Mouse (Mus musculus) heart, embryonic 11.5 days (tissue): ENCODE results near the gene Ggnbp2. TPM values are rescaled to one million over a fixed set of nuclear protein-coding genes. Genes with fewer than 3 reads are reported as not detected.

Source experiments
- ATAC-seq: fragments of 200-750 bp; cut with Nextera tagmentation; replicated peaks from 2 replicates; pipeline ENCODE4 v1.8.0; 2017; ENCODE audit warnings: moderate library complexity; ENCODE audit not compliant: insufficient number of reproducible peaks, low FRiP score, low TSS enrichment
- H3K27ac ChIP-seq: fragments of 300-500 bp; sonication (generic); 2 replicates; pipeline ENCODE4 v1.5.1; 2014; ENCODE audit warnings: mild to moderate bottlenecking, low read depth, low read length
- H3K27me3 ChIP-seq: fragments of 300-500 bp; sonication (generic); 2 replicates; pipeline ENCODE4 v1.6.1; 2014; ENCODE audit warnings: mild to moderate bottlenecking, low read length, mixed read lengths; ENCODE audit not compliant: control insufficient read depth, insufficient read depth
- H3K36me3 ChIP-seq: fragments of 300-500 bp; sonication (generic); 2 replicates; pipeline ENCODE4 v1.6.1; 2014; ENCODE audit warnings: mild to moderate bottlenecking, low read length, moderate library complexity, mixed read lengths; ENCODE audit not compliant: control insufficient read depth, insufficient read depth
- H3K4me1 ChIP-seq: fragments of 300-500 bp; sonication (generic); 2 replicates; pipeline ENCODE4 v1.6.1; 2014; ENCODE audit warnings: low read length; ENCODE audit not compliant: control insufficient read depth, insufficient read depth
- H3K4me2 ChIP-seq: fragments of 300-500 bp; sonication (generic); 2 replicates; pipeline ENCODE4 v1.6.1; 2014; ENCODE audit warnings: mild to moderate bottlenecking, moderate library complexity
- H3K4me3 ChIP-seq: fragments of 300-500 bp; sonication (generic); 2 replicates; pipeline ENCODE4 v1.5.1; 2014; ENCODE audit warnings: low read depth, low read length
- H3K9ac ChIP-seq: fragments of 300-500 bp; sonication (generic); 2 replicates; pipeline ENCODE4 v1.6.1; 2014; ENCODE audit warnings: mild to moderate bottlenecking, low read depth, low read length, moderate library complexity
- H3K9me3 ChIP-seq: fragments of 300-500 bp; sonication (generic); replicated peaks from 2 replicates; pipeline ENCODE4 v1.6.1; 2016; ENCODE audit warnings: low read length; ENCODE audit not compliant: control insufficient read depth
- WGBS: fragments of 180-500 bp; shearing (Covaris S2); extraction: QIAGEN DNeasy Blood & Tissue Kit; methylation state at CpG from one replicate; pipeline ENCODE4 v1.1.7; 2014; ENCODE audit not compliant: insufficient replicate concordance; 5-methylcytosine and 5-hydroxymethylcytosine counted together
- polyA plus RNA-seq: library from polyadenylated mRNA; unstranded; fragments of >200 nt; fragmentation: Nextera tagmentation; extraction: Ambion mirVana; gene quantifications from 2 replicates; pipeline ENCODE4 v1.2.1, GENCODE M21; 2014

The Ggnbp2 gene
- polyA plus RNA-seq, 1 experiment from 2014 or later = 54.8 TPM

- H3K9me3 ChIP-seq = no peaks in the 10 kb centered on the region
- ATAC-seq = peak; percentile 74
- 14% methylated on average over 10 of the region's 10 CpGs for WGBS
- H3K4me3 ChIP-seq = peak overlapping the region; percentile 28; the same call in 1 of the 2 replicates
- H3K27me3 ChIP-seq = peaks cover 5% of the 10 kb centered on the region; the same call in 1 of the 2 replicates
- H3K4me1 ChIP-seq = peaks cover 45% of the 10 kb centered on the region
- peak overlapping the region; percentile 88 for H3K27ac ChIP-seq
- no peaks in the 10 kb centered on the region for H3K36me3 ChIP-seq
- H3K4me2 ChIP-seq = peak overlapping the region; percentile 55
- H3K9ac ChIP-seq = peak overlapping the region; percentile 58; the same call in 1 of the 2 replicates
Observed at GRCm38 (mm10) chr11:84823484-84823897, 47.1 kb downstream of the Ggnbp2 start.

DNA sequence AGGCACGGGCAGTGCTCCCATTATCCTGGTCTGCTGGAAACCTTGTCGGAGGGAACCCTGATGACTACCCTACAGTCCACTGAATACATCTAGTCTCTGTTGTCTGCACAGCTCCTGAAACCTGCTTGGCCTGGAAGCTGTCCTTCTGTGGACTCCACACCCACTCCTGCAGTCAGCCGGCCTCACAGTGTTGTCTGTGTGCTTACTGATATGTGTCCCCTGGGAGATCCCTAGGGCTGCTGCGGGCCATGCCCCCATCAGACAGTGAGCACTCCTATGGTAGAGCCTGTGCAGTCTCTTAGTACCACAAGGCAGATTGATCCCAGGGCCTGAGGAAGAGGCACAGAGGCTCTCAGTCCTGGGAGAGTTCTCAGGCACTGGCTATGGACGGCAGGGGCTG, 48.1 kb downstream of the Ggnbp2 start:
- peak overlapping the region; percentile 28 for H3K4me3 ChIP-seq

GRCm38 (mm10) chr11:84821131-84821770, 49.4 kb downstream of the Ggnbp2 start:
- H3K27me3 ChIP-seq = peaks cover 5% of the 10 kb centered on the region; the same call in 1 of the 2 replicates
- no peaks in the 10 kb centered on the region for H3K9me3 ChIP-seq
- ATAC-seq = no peak
- WGBS = 86% methylated on average over 9 of the region's 9 CpGs
- no peak overlapping the region for H3K4me3 ChIP-seq
- peak overlapping the region; percentile 88 for H3K27ac ChIP-seq
- H3K36me3 ChIP-seq = no peaks in the 10 kb centered on the region
- H3K9ac ChIP-seq = 0 out of 2 replicates have a peak overlapping the region, but pooled peaks have one; percentile 0
- H3K4me2 ChIP-seq = peak overlapping the region; percentile 55
- peaks cover 35% of the 10 kb centered on the region for H3K4me1 ChIP-seq

More for the DNA sequence above, 48.1 kb downstream of the Ggnbp2 start:
- WGBS = 35% methylated on average over 5 of the region's 5 CpGs
- peak overlapping the region; percentile 58 for H3K9ac ChIP-seq
- H3K36me3 ChIP-seq = no peaks in the 10 kb centered on the region
- H3K27me3 ChIP-seq = peaks cover 5% of the 10 kb centered on the region; the same call in 1 of the 2 replicates
- peak overlapping the region; percentile 88 for H3K27ac ChIP-seq
- H3K4me1 ChIP-seq = peaks cover 37% of the 10 kb centered on the region
- H3K9me3 ChIP-seq = no peaks in the 10 kb centered on the region
- peak; percentile 8; the same call in 1 of the 2 replicates for ATAC-seq
- H3K4me2 ChIP-seq = peak overlapping the region; percentile 55

GRCm38 (mm10) chr11:84818961-84819692, 51.5 kb downstream of the Ggnbp2 start, which contains the start of gene Mrm1:
TSS of gene Mrm1 (minus strand) at chr11:84819515.
- Histone ChIP-seq H3K27ac (peak within 1 kb of the TSS; percentile 87), H3K9me3 (no peaks in the 10 kb centered on the region), H3K27me3 (peaks cover 5% of the 10 kb centered on the region; the same call in 1 of the 2 replicates), H3K4me1 (peaks cover 20% of the 10 kb centered on the region), H3K4me2 (peak within 1 kb of the TSS; percentile 97), H3K9ac (peak within 1 kb of the TSS; percentile 85), H3K4me3 (peak within 1 kb of the TSS; percentile 65), H3K36me3 (no peaks in the 10 kb centered on the region)
- WGBS = under 1% methylated on average over 55 of the region's 55 CpGs
- peak; percentile 70 for ATAC-seq

DNA sequence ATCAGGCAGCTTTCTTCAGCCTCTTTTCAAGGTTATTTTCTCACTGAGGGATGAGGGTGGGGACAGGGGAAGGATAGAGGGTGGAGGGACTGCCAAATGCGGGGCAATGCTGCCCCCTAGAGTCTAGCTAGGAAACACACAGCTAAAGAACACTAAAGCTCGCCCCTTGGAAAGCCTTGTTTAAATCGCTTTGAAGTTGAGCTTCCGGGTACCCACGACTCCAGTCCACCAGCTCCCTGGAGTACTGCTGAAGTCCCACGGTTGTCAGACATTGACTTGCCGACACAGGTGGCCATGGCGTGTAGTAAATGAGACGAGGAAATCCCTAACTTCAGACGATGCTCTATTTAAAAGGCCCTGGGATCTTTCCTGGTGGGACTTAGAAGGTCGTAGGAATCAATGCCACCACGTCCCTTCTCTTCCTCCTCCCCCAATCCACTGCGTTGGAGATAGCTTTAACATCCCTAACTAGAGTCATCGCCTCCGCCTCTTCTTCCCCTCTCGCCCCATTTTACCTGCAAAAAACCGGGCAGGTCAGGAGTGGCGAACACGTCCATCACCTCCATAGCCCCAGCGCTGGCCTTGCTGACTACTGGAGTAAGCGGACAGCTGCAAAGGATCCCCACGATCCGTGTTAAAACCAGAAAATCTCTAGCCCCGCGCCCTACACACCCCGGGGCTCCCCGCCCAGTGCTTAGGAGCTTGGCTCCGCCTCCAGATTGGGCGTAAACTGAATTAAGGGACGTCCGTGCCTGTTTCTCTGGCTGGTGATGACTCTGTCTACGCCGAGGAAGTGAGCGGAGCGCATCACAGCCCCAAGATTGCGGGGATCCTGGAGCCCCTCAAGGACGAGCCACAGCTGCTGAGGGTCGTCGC, 52.3 kb downstream of the Ggnbp2 start:
- WGBS = under 1% methylated on average over 39 of the region's 39 CpGs
- no peaks in the 10 kb centered on the region for H3K9me3 ChIP-seq
- ATAC-seq = peak; percentile 60

GRCm38 (mm10) chr11:84817362-84817761, 53.3 kb downstream of the Ggnbp2 start:
- peaks cover 5% of the 10 kb centered on the region; the same call in 1 of the 2 replicates for H3K4me1 ChIP-seq
- H3K36me3 ChIP-seq = no peaks in the 10 kb centered on the region
- no peak overlapping the region for H3K27ac ChIP-seq
- no peaks in the 10 kb centered on the region for H3K9me3 ChIP-seq
- no peak overlapping the region for H3K4me3 ChIP-seq
- no peak for ATAC-seq
- H3K9ac ChIP-seq = no peak overlapping the region
- WGBS = 77% methylated on average over 6 of the region's 6 CpGs
- H3K4me2 ChIP-seq = no peak overlapping the region
- H3K27me3 ChIP-seq = peaks cover 5% of the 10 kb centered on the region; the same call in 1 of the 2 replicates

More for the DNA sequence above, 52.3 kb downstream of the Ggnbp2 start:
- Histone ChIP-seq H3K9ac (peak overlapping the region; percentile 85), H3K4me1 (peaks cover 13% of the 10 kb centered on the region; the same call in 1 of the 2 replicates), H3K27me3 (peaks cover 5% of the 10 kb centered on the region; the same call in 1 of the 2 replicates), H3K27ac (peak overlapping the region; percentile 87), H3K4me3 (peak overlapping the region; percentile 65), H3K4me2 (peak overlapping the region; percentile 97), H3K36me3 (no peaks in the 10 kb centered on the region)

DNA sequence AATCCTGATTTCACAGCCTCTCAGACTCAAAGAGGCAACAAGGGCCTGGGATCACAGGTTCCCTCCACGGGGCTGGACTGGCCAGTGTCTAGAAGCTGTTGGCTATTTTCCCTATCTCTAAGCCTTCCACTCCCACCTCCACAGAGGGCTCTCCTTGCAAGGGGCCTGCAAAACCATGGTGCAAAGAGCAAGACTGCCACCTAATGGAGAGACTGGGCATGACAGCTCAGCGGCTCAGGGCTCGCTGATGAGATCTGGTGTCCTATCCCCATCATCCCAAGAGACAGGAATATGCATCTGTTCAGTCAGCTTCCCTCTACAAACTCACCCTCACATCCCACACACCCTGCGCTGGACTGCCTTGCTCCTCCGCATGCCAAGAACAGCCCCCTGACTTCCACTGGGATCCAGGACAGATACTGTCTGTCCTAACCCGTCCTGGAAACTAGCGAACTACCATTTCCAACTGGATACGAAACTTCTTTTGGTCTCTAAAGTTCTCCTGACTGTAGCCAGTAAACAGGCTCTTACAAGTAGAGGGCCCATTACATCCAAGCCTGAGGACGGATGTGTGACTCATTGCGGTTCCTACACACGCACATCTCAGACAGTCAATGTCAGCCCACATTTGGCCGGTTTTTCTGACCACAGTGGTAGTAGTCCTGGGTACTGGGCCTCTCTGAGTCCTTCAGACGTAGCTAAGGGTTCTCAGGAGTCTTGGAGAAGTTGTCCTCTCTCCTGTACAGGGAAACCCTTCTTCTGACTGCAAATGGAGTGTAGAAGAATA, 56.7 kb downstream of the Ggnbp2 start:
- Histone ChIP-seq H3K27me3 (no peaks in the 10 kb centered on the region), H3K27ac (no peak overlapping the region), H3K36me3 (0 out of 2 replicates have a peak, but pooled peaks cover 2% of the 10 kb centered on the region), H3K4me1 (no peaks in the 10 kb centered on the region), H3K9ac (no peak overlapping the region), H3K4me2 (no peak overlapping the region), H3K9me3 (no peaks in the 10 kb centered on the region), H3K4me3 (no peak overlapping the region)
- WGBS = 51% methylated on average over 13 of the region's 13 CpGs
- no peak for ATAC-seq
